ENCODE assay signal across 9 mouse cellular contexts in genomic region chr11:36678057-36678396, GRCm38 (mm10).
DNase-seq lines count a peak whose midpoint lies in the region; ATAC-seq and TF ChIP-seq lines count a peak whose summit lies in the region.
"Had no signal": no experiment of that assay in that cellular context is flagged by ENCODE, and none has a peak within 500 bp of the region (broad histone marks: within the 10 kb centered on the region; RNA-seq: fewer than 3 reads in every experiment).

No protein-coding gene starts in this region.

- no peaks in the 10 kb centered on the region for H3K9me3 ChIP-seq in heart, embryonic 13.5 days
- no peaks in the 10 kb centered on the region for H3K9me3 ChIP-seq in forebrain, embryonic 16.5 days (ENCODE audit: control insufficient read depth, low read length)
- no peaks in the 10 kb centered on the region for H3K9me3 ChIP-seq in liver, postnatal 0 days (ENCODE audit: low read length)

- peak overlapping the region; percentile 81 for H3K9ac ChIP-seq in heart, embryonic 13.5 days
- H3K9ac ChIP-seq in forebrain, embryonic 16.5 days (replicated peaks; ENCODE audit: low read depth, low read length), result peak overlapping the region; percentile 71
- H3K9ac ChIP-seq in liver, postnatal 0 days (replicated peaks), result no peak overlapping the region

- H3K27me3 ChIP-seq in heart, embryonic 13.5 days (replicated peaks), result 0 out of 2 replicates have a peak, but pooled peaks cover 8% of the 10 kb centered on the region
- H3K27me3 ChIP-seq in forebrain, embryonic 16.5 days (replicated peaks; ENCODE audit: control insufficient read depth, insufficient read depth, low read length), result no peaks in the 10 kb centered on the region
- H3K27me3 ChIP-seq in liver, postnatal 0 days (ENCODE audit: insufficient read depth, low read length), result 0 out of 2 replicates have a peak, but pooled peaks cover 4% of the 10 kb centered on the region

- DNase-seq in heart, adult 18-20 months, result no peak
- peak; percentile 63 for DNase-seq in cerebellum, adult 9-10 months
- no peak for DNase-seq in liver, postnatal 0 days
- no peak for DNase-seq in frontal cortex, postnatal 25 days (ENCODE audit: low spot score in 2 of 2)
- no peak for DNase-seq in testis, postnatal 10 days (ENCODE audit: low spot score)

- H3K4me1 ChIP-seq in heart, embryonic 13.5 days, result peaks cover 27% of the 10 kb centered on the region
- peaks cover 21% of the 10 kb centered on the region for H3K4me1 ChIP-seq in forebrain, embryonic 16.5 days (replicated peaks; ENCODE audit: control insufficient read depth, insufficient read depth, low read length)
- no peaks in the 10 kb centered on the region for H3K4me1 ChIP-seq in liver, postnatal 0 days (ENCODE audit: insufficient read depth)

- no peaks in the 10 kb centered on the region for H3K36me3 ChIP-seq in heart, embryonic 13.5 days
- no peaks in the 10 kb centered on the region for H3K36me3 ChIP-seq in forebrain, embryonic 16.5 days (ENCODE audit: control insufficient read depth, insufficient read depth)
- no peaks in the 10 kb centered on the region for H3K36me3 ChIP-seq in liver, postnatal 0 days (replicated peaks; ENCODE audit: insufficient read depth, low read length)

- WGBS in heart, embryonic 13.5 days, result 7% methylated on average over 10 of the region's 10 CpGs
- under 1% methylated on average over 10 of the region's 10 CpGs for WGBS in forebrain, embryonic 16.5 days
- WGBS in liver, postnatal 0 days (ENCODE audit: insufficient replicate concordance), result 12% methylated on average over 10 of the region's 10 CpGs

- H3K4me3 ChIP-seq in heart, embryonic 13.5 days, result peak overlapping the region; percentile 59
- H3K4me3 ChIP-seq in forebrain, embryonic 16.5 days (replicated peaks; ENCODE audit: low read length), result peak overlapping the region; percentile 62
- H3K4me3 ChIP-seq in liver, postnatal 0 days (ENCODE audit: low read depth, low read length), result peak overlapping the region; percentile 19; the same call in 1 of the 2 replicates

- ATAC-seq in heart, embryonic 13.5 days (ENCODE audit: extremely low read depth, insufficient number of reproducible peaks, low FRiP score, low TSS enrichment), result no peak
- peak; percentile 79 for ATAC-seq in forebrain, embryonic 16.5 days
- ATAC-seq in liver, postnatal 0 days, result no peak
- no peak for ATAC-seq in granulocyte monocyte progenitor cell, adult 5-6 weeks (replicated peaks; ENCODE audit: poor library complexity, severe bottlenecking)

- peak overlapping the region; percentile 76 for H3K4me2 ChIP-seq in heart, embryonic 13.5 days
- H3K4me2 ChIP-seq in forebrain, embryonic 16.5 days (ENCODE audit: low read length), result peak overlapping the region; percentile 66
- H3K4me2 ChIP-seq in liver, postnatal 0 days (ENCODE audit: low read depth, low read length), result peak overlapping the region; percentile 63

- TF ChIP-seq EP300 in liver, postnatal 0 days (IDR thresholded peaks at IDR 0.05; ENCODE audit: low read depth), result no peak

- TF ChIP-seq CTCF in liver, postnatal 0 days (IDR thresholded peaks at IDR 0.05; ENCODE audit: low read depth), result no peak

- peak overlapping the region; percentile 93 for H3K27ac ChIP-seq in heart, embryonic 13.5 days (replicated peaks)
- H3K27ac ChIP-seq in forebrain, embryonic 16.5 days (ENCODE audit: low read length), result peak overlapping the region; percentile 99
- no peak overlapping the region for H3K27ac ChIP-seq in liver, postnatal 0 days (ENCODE audit: low read depth)
- H3K27ac ChIP-seq: macrophage had no signal
